Mouse (Mus musculus): ENCODE measurements around the gene Gm10283.

GRCm38 (mm10) chr8:60534945-60535344 is 31.9 kb upstream of the Gm10283 start:
- TF ChIP-seq CTCF (IDR thresholded peaks at IDR 0.05; ENCODE audit: insufficient read depth, low read depth, low read length) (no peak), POLR2A (IDR thresholded peaks at IDR 0.05; ENCODE audit: insufficient read depth, low read depth, low read length) (no peak)

Measured in olfactory bulb, adult 2 months (tissue).